Mouse (Mus musculus) gonadal fat pad, adult 2 months (tissue): ENCODE measurements around the gene Zscan22. TPM values are rescaled to one million over a fixed set of nuclear protein-coding genes. Genes with fewer than 3 reads are reported as not detected.
"Not testable (repeated sequence)": the region's sequence is repeated elsewhere in the genome, so short reads cannot be mapped to it uniquely, and the experiment has no call there.

ENCODE experiments used
- DNase-seq: peaks from one replicate; pipeline ENCODE4 v3.0.0-alpha.2; 2012; ENCODE audit warnings: low read depth
- polyA plus RNA-seq: library from polyadenylated mRNA; depleted of rRNA; stranded (reverse); fragments of >200 nt; gene quantifications from 2 replicates; pipeline ENCODE4 v1.2.3, GENCODE M21; 2012; rRNA removed

Zscan22 gene
- polyA plus RNA-seq, 1 experiment: 11.1 TPM

GRCm38 (mm10) chr7:12927693-12928589 lies 30.3 kb downstream of the Zscan22 start:
- DNase-seq: no peak

GRCm38 (mm10) chr7:12933615-12934140 lies 36.1 kb downstream of the Zscan22 start:
- DNase-seq: no peak

GRCm38 (mm10) chr7:12934808-12935207 lies 37.2 kb downstream of the Zscan22 start:
- no peak for DNase-seq

GRCm38 (mm10) chr7:12937254-12937803 lies 39.7 kb downstream of the Zscan22 start:
- not testable (repeated sequence) for DNase-seq

GRCm38 (mm10) chr7:12940599-12940998 lies 43.0 kb downstream of the Zscan22 start:
- no peak for DNase-seq

GRCm38 (mm10) chr7:12943488-12943887 lies 45.9 kb downstream of the Zscan22 start:
- no peak for DNase-seq

- no peak for DNase-seq
These were observed 51.6 kb downstream of the Zscan22 start for GRCm38 (mm10) chr7:12949032-12949871.

- no peak for DNase-seq
These were observed 52.2 kb downstream of the Zscan22 start for GRCm38 (mm10) chr7:12949872-12950229.

- DNase-seq: no peak
These were observed 57.3 kb downstream of the Zscan22 start for GRCm38 (mm10) chr7:12954896-12955295.

- no peak for DNase-seq
These were observed 59.9 kb downstream of the Zscan22 start for GRCm38 (mm10) chr7:12957511-12957910.

Other genes starting within 250 kb of the Zscan22 start
- gene Vmn2r55, start 212.8 kb upstream of the Zscan22 start, polyA plus RNA-seq: not detected in 2 replicates
- not detected in 2 replicates for gene Vmn2r56, start 162.8 kb upstream of the Zscan22 start, polyA plus RNA-seq
- gene Zscan18, start 94.2 kb upstream of the Zscan22 start, polyA plus RNA-seq: 3.1 and 5.1 TPM in 2 replicates
- 2.2 and 2.8 TPM in 2 replicates for gene Zfp329, start 79.0 kb upstream of the Zscan22 start, polyA plus RNA-seq
- gene Zfp110, start 63.1 kb upstream of the Zscan22 start, polyA plus RNA-seq: 15.5 and 16.2 TPM in 2 replicates
- 1.4 and 1.5 TPM in 2 replicates for gene Zfp128, start 16.6 kb upstream of the Zscan22 start, polyA plus RNA-seq
- gene Rps5, start 24.5 kb downstream of the Zscan22 start, polyA plus RNA-seq: 2,418 and 2,737 TPM in 2 replicates
- 1.7 and 3.1 TPM in 2 replicates for gene Rnf225, start 29.6 kb downstream of the Zscan22 start, polyA plus RNA-seq
- gene Zfp324, start 68.0 kb downstream of the Zscan22 start, polyA plus RNA-seq: 10.3 and 10.5 TPM in 2 replicates
- gene Zfp446, start 80.0 kb downstream of the Zscan22 start, polyA plus RNA-seq: 7.0 and 8.1 TPM in 2 replicates
- gene Slc27a5, start 100.4 kb downstream of the Zscan22 start, polyA plus RNA-seq: 0.19 and 0.51 TPM in 2 replicates
- 214 and 282 TPM in 2 replicates for gene Trim28, start 101.3 kb downstream of the Zscan22 start, polyA plus RNA-seq
- 12.7 and 17.3 TPM in 2 replicates for gene Zbtb45, start 112.2 kb downstream of the Zscan22 start, polyA plus RNA-seq
- 116 and 142 TPM in 2 replicates for gene Chmp2a, start 137.0 kb downstream of the Zscan22 start, polyA plus RNA-seq
- gene Ube2m, start 140.5 kb downstream of the Zscan22 start, polyA plus RNA-seq: 187 and 192 TPM in 2 replicates
- 3.6 and 3.7 TPM in 2 replicates for gene Mzf1, start 156.9 kb downstream of the Zscan22 start, polyA plus RNA-seq
- not detected in 2 replicates for gene Vmn1r85, start 197.4 kb downstream of the Zscan22 start, polyA plus RNA-seq
- not detected in 2 replicates for gene Vmn1r86, start 222.1 kb downstream of the Zscan22 start, polyA plus RNA-seq
- not detected in 2 replicates for gene Vmn1r87, start 242.3 kb downstream of the Zscan22 start, polyA plus RNA-seq